Mouse (Mus musculus) heart, adult 11 months (tissue): ENCODE data around the gene Trit1.
"Not testable (repeated sequence)": the region's sequence is repeated elsewhere in the genome, so short reads cannot be mapped to it uniquely, and the experiment has no call there.

ENCODE experiments used
- DNase-seq: peaks from one replicate; pipeline ENCODE4 v3.0.0; 2022

The Trit1 gene

DNA sequence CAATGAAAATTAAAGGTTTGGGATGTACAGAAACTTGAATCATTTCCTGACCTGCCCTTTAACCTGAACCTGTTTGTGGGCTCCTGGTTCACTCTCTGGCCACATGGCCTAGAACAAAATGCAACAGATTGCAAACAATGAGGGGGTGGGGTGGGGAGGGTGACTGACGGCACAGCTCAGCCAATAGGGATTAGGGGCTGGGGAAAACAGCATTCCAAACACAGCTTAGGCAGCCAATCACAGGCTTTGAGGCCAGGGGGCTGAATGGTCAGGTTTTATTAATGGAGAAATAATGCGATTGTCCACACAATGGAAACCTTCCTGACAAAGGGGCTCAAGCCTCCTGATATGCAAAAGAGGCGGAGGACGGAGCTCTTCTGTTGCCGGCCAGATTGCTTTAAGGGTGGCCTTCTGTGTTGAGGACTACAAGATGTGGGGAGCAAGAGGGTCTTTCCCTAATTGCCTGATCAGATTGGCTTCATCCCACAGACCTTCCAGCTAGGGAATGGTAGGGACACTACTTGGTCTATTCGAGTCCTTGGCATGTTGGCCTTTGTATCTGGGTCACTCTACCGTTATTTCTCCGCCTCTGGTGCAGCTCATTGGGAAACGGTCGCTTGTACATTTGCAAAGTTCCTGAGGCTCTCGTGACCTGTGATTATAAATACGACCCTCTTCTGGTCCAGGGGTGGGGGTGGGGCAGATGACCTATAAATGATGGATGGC, 17.7 kb upstream of the Trit1 start:
- DNase-seq, result no peak

DNA sequence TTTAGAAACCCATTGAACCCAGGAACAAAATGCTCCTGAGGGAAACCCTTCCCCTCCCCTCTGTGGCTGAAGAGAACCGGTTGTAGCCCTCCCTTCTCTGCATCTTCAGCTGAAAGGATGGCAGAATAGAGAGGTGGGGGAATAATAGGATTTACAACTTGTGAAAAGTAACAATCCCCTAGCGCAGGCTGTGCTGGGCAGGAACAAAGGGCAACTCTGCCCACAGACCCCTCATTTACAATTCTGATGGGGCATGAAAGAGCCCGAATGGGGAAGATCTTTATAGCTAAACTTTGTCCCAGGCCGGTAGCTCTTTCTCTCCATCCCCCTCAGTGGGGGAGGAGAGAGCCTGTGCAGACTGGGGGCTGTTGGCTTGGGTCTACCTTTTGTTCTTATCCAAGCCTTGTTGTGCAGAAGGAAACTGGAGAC, 17.1 kb upstream of the Trit1 start:
- no peak for DNase-seq

DNA sequence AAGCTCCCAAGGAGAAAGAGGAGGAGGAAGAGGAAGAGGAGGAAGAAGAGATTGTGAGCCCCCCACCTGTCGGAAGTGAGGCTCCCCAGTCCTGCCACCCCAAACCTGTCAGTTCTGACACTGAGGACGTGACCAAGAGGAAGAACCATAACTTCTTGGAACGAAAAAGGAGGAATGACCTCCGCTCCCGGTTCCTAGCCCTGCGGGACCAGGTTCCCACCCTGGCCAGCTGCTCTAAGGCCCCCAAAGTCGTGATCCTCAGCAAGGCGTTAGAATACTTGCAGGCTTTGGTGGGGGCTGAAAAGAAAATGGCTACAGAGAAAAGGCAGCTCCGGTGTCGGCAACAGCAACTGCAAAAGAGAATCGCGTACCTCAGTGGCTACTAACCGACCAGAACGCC, 16.3 kb upstream of the Trit1 start:
- no peak for DNase-seq

DNA sequence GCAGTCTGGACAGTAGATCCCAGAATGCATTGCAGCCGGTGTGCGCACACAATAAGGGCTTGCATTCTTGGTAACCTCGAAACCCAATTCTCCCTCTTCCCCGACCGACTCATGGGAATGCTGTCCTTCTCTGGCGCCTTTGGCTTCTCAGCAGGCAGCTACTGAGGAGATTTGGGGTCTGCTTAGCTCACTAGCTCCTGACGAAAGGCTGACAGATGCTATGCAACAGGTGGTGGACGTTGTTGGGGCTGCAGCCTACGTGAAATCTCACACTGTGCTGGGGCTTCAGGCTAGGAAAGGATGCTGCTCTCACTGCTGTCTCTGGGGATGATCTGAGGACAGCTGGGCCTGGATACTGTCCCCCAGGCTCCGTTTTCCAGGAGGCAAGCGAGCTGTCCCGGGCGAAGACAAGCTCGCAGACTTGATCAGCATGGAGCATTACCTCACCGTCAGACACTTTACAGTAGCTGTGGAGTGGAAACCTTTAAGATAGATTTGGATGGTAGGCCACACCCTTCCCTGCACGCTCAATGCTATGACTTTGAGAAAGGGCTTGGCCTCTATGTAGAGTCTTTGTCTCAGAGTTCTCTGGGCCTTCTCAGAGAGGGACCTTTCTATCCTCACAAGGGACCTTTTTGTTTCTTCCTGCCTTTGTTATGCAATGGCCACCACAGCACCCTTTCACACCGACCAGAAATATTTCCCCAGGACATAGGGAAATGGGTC, 15.6 kb upstream of the Trit1 start:
- no peak for DNase-seq

DNA sequence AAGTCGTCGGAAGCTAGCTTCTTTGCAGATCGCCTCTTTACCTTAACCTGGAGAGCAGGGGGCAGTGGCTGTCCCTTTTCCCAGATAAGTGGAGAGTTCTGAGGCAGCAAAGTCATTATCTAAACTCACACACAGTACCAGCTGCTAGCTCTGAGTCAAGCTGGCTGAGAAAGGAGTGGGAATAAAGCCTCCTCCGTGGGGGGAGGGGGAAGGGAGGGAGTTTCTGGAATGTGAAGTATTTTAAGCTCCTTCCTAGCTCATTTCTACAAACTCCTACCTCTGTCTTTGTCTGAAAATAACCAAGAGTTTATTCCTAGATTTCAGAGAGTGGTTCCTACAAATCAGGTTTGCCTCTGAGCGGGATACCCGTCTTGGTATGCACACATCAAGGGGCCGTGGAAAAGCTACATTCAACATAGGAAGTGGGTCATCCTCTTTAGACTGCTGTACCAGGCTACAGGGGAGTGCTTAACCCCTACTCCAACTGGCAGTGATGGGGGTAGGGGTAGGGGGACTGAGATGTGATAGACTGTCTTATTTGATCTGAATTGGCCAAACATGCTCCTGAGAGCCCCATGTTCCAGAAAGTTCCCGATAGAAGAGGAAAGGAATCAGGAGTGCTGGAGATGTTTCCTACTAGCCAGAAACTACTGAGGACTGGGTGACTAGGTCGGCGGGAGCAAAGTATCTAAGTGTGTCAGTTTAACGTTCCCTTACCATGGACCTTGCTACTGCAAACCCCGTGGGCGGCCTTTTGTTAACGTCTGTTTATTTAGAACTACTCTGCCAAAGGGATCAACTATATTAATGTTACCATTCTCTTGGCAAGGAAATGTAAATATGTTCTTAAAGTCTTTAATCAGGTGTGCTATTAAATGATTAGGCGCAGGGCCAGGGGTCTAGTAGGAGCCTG, 11.1 kb upstream of the Trit1 start:
- no peak for DNase-seq

DNA sequence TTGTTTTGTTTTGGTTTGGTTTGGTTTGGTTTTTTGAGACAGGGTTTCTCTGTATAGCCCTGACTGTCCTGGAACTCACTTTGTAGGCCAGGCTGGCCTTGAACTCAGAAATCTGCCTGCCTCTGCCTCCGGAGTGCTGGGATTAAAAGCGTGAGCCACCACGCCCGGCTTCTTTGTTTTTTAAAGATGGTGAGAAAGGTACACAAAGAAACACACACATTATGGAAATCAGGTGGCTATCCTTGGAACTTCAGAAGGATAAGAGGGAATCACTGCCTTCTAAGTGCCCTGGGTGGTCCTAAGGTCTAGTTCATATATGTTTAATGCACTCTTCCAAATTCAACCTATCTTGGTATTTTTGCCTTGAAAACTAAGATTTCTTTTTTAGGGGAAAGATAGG, 3.9 kb upstream of the Trit1 start:
- not testable (repeated sequence) for DNase-seq

DNA sequence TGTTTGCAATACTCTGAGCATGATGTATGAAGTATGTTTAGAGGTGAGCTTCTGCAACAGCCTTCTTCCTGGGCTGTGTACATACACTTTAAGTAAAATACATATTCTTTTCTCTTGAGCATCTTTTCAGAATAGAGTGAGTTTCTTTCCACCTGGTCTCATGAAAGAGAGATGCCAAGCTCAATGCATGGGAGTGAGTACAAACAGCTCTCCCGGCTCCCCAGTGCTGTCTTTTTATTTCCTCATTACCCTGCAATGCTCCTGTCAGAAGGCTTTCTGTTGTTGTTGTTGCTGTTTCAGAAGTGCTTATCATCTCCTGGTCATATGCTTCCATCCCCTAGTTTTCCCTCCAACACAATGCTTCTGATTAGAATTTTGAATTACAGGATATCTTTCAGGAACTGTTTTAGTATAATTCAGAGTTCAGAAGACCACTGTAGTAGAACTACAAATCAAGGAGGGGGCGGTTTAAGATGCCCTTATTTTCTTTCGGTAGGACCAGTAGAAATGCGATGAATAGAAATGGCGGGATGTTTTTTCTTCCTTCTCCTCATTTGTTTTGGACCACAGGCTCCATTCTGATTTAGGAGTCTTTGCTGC, 3.0 kb upstream of the Trit1 start:
- DNase-seq, result no peak

DNA sequence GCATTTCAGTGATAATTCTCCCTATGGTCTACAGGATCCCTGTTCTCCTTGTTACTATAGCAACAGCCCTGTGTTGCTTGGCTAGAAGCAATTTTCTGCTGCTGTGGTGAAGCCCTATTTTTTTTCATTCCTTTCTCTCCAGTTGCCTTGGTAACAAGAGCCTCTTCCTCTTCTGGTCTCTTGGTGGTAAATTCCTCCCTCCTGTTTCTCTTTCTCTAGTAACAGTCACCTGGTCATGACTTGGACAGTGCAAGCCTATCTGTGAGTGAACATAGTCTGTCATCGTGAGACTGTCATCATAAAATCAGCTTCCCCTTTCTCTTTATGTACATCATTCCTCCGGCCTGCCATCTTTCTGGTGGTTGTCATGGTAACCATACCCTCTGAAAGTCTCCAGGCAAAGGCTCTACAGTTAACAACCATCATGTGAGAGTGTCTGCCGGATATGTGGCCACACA, 2.4 kb upstream of the Trit1 start:
- DNase-seq, result no peak

DNA sequence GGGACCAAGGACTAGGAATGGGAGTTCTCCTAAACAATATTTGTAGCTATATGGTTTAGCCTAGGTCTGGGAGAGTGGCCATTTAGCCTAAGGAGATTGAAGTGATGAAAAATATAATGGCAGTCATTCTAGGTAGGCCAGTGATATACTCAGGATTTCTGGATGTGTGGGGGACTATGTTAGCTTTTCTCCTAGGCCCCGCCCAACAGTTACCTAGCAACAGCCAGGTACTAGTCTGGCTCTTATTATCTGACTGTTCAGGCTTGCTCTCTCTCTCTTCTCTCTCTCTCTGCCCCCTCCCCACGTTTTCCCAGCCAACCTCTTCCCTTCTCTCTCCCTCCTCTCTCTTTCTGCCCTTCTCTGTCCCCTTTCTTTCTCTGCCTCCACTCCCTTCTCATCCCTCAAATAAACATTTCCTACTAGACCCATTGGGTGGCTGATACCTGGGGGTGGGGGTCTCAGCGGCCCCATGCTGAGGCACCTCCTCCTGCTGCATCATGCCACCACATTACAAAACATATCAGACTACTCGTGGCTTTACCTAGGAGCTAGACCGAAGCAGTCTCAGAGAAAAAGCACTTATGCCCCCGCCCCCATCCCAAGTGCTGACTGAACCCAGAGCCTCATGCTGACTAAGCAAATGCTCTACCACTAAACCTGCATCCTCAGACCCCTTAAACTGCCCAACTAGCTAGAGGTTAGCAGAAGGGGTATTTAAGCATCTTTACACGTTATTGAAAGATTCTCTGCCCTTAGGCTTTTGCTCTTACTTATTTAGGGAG, 1.7 kb upstream of the Trit1 start:
- DNase-seq, result no peak

DNA sequence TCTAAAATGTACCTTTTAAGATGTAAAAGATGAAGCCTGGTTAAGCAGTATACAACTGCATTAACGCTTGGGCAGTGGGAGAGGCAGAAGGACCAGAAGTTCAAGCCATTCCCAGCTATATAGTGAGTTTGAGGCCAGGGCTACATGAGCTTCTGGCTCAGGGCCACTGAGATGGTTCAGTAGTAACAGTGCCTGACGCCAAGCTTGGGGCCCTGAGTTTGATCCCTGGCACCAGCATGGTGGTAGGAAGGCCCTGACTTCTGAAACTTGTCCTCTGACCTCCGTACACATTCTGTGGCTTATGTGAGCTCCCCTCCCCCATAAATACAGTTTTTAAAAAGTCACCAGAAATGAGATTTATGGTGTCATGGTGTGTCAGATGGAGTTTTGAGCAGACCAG, 5.2 kb downstream of the Trit1 start:
- no peak for DNase-seq

DNA sequence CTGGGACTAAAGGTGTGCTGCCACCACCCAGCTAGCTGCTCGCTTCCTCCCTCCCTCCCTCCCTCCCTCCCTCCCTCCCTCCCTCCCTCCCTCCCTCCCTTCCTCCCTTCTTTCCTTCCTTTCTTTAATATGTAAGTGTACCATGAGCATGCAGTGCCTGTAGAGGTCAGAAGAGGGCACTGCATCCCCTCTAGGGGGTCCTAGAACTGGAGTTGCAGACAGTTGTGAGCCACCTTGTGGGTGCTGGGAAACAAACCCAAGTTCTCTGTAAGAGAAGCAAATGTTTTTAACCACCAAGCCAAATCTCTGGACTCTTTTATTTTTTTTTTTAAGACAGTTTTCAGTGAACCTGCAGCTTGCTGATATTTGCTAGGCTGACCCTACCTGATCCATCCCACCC, 6.5 kb downstream of the Trit1 start:
- no peak for DNase-seq

DNA sequence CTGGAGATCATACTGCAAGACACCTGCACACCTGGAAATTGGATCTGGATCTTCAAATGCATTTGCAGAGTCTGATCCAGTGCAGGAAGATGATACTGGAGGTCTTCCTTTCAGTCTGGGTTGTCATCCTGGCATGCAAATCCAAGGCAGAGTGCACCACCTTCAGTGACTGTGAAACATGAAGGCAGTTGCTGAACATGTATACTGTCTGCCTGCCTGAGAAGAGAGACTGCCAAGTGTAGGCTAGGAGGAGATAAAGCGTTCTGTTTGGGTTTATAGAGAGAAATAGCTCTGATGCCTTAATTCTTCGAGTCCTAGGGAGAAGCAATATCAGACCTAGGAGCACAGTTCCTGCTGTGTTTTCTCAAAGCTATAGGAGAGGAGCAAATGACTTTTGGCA, 9.0 kb downstream of the Trit1 start:
- DNase-seq, result no peak

DNA sequence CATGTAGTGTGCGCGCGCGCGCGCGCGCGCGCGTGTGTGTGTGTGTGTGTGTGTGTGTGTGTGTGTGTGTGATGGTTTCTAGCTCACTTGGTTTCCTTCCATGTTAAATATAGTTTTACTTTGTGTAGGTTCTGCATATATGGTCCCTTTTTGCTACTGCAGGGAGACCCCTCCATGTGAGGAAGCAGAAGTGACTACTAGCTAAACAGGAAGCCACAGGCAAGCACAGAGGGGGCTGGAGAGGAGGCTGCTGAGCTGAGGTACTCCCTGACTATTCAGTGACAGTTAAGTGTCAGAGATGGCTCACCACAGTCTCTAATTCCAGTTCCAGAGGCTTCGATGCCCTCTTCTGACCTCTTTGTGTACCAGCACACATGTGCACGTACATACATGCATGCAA, 9.8 kb downstream of the Trit1 start:
- peak; percentile 94 for DNase-seq

DNA sequence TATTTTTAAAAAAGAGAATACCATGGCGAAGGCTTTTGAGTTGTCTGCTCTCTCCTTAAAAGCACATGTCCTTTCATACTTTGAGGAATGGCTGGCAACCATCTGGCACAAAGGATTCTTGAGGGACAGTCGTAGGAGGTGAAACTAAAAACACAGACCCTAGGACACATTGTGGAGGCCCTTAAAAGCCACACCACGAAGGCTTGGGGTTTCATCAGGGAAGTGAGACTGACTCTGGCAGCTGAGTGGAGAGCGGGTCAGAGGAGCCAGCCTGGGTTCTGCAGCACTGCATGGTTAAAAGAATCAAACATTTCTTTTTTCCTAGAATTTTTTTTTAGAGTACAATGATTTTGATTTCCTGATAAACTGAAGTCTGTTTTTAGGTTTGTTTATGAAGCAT, 10.2 kb downstream of the Trit1 start:
- DNase-seq, result no peak

DNA sequence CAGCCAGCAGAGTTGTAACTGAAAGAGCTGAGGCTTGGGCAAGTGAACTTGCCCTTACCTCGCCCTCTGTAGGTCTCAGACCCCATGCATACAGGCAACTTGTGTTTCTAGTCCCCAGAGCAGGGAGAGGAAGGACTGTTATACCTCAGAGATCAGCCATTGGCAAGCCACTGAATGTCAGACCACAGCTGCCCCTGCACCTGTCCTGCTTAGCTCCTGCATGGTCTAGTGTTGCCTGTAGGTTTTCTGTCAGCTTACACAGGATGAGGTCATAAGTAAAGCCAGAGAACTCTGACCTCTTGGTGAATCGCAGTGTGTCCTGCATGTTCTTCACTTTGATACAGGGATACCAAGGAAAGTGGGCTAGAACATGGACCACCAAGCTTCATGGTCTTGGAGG, 18.4 kb downstream of the Trit1 start:
- DNase-seq, result no peak

DNA sequence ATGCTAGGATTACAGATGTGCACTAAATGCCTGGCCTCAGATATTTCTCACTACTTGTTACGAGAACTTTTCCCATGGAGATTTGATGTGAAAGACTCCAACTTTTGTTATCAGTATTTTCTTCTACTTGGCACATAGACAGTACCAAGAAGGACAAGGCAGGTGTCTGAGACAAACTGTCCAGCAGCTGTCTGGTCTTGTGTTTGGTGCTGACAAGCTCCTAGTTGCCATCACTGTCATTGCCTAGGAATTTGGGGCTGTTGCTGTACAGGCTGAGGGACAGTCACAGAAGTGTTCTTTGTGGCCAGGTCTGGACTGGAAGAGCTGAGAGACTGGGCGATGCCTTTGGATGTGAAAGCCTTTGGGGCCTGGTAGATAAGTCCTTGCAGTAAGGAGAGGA, 19.2 kb downstream of the Trit1 start:
- no peak for DNase-seq

DNA sequence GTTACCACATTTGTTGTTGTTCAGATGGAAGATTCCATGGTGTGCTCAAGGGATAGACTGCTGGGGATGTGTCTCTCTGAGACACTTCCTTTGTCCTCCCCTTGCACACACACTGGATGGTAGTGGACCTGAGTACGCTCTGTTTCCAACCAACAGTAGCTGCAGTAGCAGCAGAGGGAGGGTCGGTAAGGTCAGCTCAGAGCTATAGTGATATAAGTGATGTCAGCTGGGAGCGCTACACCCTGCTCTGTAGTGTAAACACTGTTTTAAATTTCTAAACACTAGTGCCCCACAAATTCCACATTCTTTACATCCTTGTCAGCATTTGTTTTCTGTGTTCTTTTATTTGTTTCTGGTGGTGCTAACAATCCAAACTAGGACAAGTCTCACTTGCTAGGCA, 20.3 kb downstream of the Trit1 start:
- DNase-seq, result no peak

DNA sequence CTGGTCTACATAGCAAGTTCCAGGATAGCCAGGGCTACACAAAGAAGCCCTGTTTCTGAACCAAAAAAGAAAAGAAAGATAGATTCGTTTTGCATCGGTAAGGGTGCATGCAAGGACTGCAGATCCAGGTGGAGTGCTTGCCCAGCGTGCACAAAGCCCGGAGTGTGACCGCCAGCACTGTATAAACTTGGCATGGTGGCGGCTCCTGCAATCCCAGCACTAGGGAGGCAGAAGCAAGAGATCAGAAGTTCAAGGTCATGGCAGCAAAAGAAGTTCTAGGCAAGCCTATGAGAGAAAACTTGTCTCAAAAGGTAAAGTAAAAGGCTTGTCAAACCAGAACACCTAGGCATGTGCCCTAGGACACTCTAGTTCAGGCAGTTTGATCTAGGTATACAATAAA, 24.7 kb downstream of the Trit1 start:
- peak; percentile 70 for DNase-seq

DNA sequence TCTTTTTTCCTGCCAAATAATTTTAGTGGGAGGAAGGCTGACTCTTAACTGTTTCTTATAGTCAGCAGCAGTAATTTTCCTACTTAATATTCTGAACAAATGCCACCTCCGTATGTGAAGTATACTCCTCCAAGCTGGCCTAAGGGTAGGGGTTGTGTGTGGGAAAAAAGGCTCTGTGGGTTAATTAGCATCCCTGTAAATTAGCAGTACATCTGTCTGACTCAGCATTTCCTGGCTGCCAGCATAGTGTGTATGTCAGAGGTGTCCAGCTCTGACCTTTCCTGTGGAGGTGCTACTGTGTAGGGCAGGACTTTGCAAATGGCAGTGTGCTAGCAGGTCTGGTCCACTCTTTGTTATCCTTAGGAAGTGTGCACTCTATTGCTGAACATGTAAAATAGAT, 27.5 kb downstream of the Trit1 start:
- DNase-seq, result no peak

DNA sequence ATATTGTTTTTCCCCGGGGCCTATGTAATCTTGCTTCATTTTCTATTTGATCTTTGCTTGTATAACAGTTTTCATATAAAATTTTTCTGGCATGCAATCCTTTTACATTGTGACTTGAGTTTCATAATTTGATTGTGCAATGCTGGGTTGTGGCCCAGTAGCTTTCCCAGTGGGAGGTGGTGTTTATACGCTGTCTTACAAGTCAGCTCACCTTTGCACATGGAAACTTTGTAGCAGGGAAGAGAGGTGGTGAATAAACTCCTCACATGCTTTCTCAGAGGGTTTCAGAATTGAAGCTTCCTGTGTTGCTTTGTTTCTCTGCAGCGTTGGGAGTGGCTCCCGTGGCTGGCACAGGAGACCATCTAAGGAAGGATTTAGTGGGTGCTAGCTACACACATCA, 28.4 kb downstream of the Trit1 start:
- no peak for DNase-seq

DNA sequence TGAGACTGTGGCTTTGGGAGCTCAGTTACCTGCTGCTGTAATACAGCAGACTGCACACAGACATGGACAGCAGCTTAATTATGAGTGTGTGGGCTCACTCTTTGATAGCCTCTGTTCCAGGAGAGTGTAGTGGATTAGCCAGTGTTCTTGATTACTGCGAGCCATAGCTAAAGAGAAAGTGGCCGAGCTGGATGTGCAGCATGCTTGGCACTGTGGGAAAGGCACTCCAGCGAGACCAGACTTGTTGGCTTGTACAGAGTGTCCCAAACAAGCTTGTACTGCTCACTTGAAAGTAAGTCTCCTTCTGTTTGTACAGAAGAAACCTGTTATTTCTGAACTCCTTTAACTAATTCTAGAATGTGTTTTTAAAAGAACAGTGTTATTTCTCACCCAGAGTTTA, 29.9 kb downstream of the Trit1 start:
- no peak for DNase-seq

DNA sequence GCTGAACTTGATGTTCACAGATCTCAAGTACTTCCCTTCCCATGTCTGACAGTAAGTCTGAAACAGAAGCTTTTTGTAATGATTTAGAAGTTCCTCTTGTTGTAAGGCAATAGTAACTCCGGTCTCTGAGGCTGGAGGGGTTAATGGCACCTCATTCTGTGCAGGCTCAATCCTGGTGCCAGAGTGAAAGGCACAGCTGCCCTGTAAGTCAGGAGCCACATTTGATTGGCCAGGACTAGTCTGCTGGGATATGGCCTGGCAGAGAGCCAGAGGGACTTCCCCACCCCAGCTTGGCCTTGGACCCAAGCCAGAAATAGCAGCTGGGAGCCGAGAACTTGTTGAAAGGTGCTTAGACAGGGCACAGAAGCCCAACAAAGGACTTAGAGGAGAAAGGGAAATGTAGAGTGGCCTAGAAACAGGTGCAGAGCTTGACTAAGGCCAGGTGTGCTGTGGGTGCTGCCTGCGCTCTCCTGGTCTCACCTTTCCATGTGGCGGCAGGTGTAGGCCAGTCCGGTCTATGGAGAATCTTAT, 34.3 kb downstream of the Trit1 start:
- peak; percentile 99 for DNase-seq
